Mouse (Mus musculus) embryonic facial prominence, embryonic 11.5 days (tissue): Measurements from ENCODE around the gene Prcc. TPM values are rescaled to one million over a fixed set of nuclear protein-coding genes. Genes with fewer than 3 reads are reported as not detected.
A peak's percentile ranks its signal among the peaks of the same experiment; 100 is the strongest.
"Not testable (repeated sequence)": the region's sequence is repeated elsewhere in the genome, so short reads cannot be mapped to it uniquely, and the experiment has no call there.

Source experiments
- ATAC-seq: fragments of 200-750 bp; cut with Nextera tagmentation; replicated peaks from 2 replicates; pipeline ENCODE4 v1.8.0; 2017; ENCODE audit warnings: low read depth; ENCODE audit not compliant: insufficient number of reproducible peaks, low FRiP score, low TSS enrichment
- DNase-seq: peaks from one replicate; pipeline ENCODE4 v3.0.0-alpha.2; 2015; ENCODE audit warnings: low spot score
- H3K27ac ChIP-seq: fragments of 300-500 bp; sonication (generic); replicated peaks from 2 replicates; pipeline ENCODE4 v1.5.1; 2014; ENCODE audit warnings: mild to moderate bottlenecking, low read depth, low read length, control low read depth
- H3K27me3 ChIP-seq: fragments of 300-500 bp; sonication (generic); 2 replicates; pipeline ENCODE4 v1.6.1; 2014; ENCODE audit warnings: mild to moderate bottlenecking, low read length, moderate library complexity, mixed read lengths; ENCODE audit not compliant: control insufficient read depth, insufficient read depth
- H3K36me3 ChIP-seq: fragments of 300-500 bp; sonication (generic); replicated peaks from 2 replicates; pipeline ENCODE4 v1.6.1; 2014; ENCODE audit warnings: low read depth, mild to moderate bottlenecking, low read length, moderate library complexity, mixed read lengths; ENCODE audit not compliant: control insufficient read depth, insufficient read depth
- H3K4me1 ChIP-seq: fragments of 300-500 bp; sonication (generic); 2 replicates; pipeline ENCODE4 v1.6.1; 2014; ENCODE audit warnings: low read length, mixed read lengths; ENCODE audit not compliant: control insufficient read depth, insufficient read depth
- H3K4me2 ChIP-seq: fragments of 300-500 bp; sonication (generic); 2 replicates; pipeline ENCODE4 v1.6.1; 2014; ENCODE audit warnings: low read depth, mild to moderate bottlenecking, control low read depth, low read length, moderate library complexity
- H3K4me3 ChIP-seq: fragments of 300-500 bp; sonication (generic); 2 replicates; pipeline ENCODE4 v1.5.1; 2014; ENCODE audit warnings: low read depth, low read length, control low read depth
- H3K9ac ChIP-seq: fragments of 300-500 bp; sonication (generic); replicated peaks from 2 replicates; pipeline ENCODE4 v1.6.1; 2014; ENCODE audit warnings: mild to moderate bottlenecking, control low read depth, low read length
- H3K9me3 ChIP-seq: fragments of 300-500 bp; sonication (generic); replicated peaks from 2 replicates; pipeline ENCODE4 v1.6.1; 2016; ENCODE audit warnings: mild to moderate bottlenecking, low read length, inconsistent platforms, mixed read lengths; ENCODE audit not compliant: control insufficient read depth
- WGBS: fragments of 180-500 bp; shearing (Covaris S2); extraction: QIAGEN DNeasy Blood & Tissue Kit; methylation state at CpG from one replicate; pipeline ENCODE4 v1.1.7; 2014; 5-methylcytosine and 5-hydroxymethylcytosine counted together
- polyA plus RNA-seq: library from polyadenylated mRNA; unstranded; fragments of >200 nt; fragmentation: Nextera tagmentation; extraction: Ambion mirVana; gene quantifications from 2 replicates; pipeline ENCODE4 v1.2.1, GENCODE M21; 2014

Gene Prcc
- polyA plus RNA-seq, 1 experiment from 2014 or later = 21.5 TPM

- Histone ChIP-seq H3K27me3 (no peaks in the 10 kb centered on the region), H3K4me1 (no peaks in the 10 kb centered on the region), H3K36me3 (no peaks in the 10 kb centered on the region), H3K4me3 (no peak overlapping the region), H3K9me3 (no peaks in the 10 kb centered on the region), H3K9ac (no peak overlapping the region), H3K27ac (no peak overlapping the region), H3K4me2 (no peak overlapping the region)
- 77% methylated on average over 6 of the region's 6 CpGs for WGBS
- no peak for ATAC-seq
- DNase-seq = no peak
Measured at GRCm38 (mm10) chr3:87886416-87886815, 1.0 kb upstream of the Prcc start.

- DNase-seq = no peak
- 9% methylated on average over 10 of the region's 10 CpGs for WGBS
- ATAC-seq = peak; percentile 14; the same call in 1 of the 2 replicates
- no peak overlapping the region; the same call in 1 of the 2 replicates for H3K9ac ChIP-seq
- no peak overlapping the region for H3K27ac ChIP-seq
- peak overlapping the region; percentile 97 for H3K4me3 ChIP-seq
- H3K9me3 ChIP-seq = no peaks in the 10 kb centered on the region
- peak overlapping the region; percentile 5 for H3K4me2 ChIP-seq
- H3K36me3 ChIP-seq = no peaks in the 10 kb centered on the region
- no peaks in the 10 kb centered on the region for H3K27me3 ChIP-seq
- no peaks in the 10 kb centered on the region for H3K4me1 ChIP-seq
Measured at GRCm38 (mm10) chr3:87886004-87886365, 577 bp upstream of the Prcc start.

GRCm38 (mm10) chr3:87884708-87885251, 628 bp downstream of the Prcc start:
- Histone ChIP-seq H3K36me3 (no peaks in the 10 kb centered on the region), H3K4me2 (peak overlapping the region; percentile 57), H3K4me3 (peak overlapping the region; percentile 97), H3K27ac (peak overlapping the region; percentile 73), H3K27me3 (no peaks in the 10 kb centered on the region), H3K9me3 (no peaks in the 10 kb centered on the region), H3K4me1 (no peaks in the 10 kb centered on the region), H3K9ac (peak overlapping the region; percentile 95)
- WGBS = under 1% methylated on average over 24 of the region's 28 CpGs
- peak; percentile 16 for ATAC-seq
- DNase-seq = peak; percentile 54

GRCm38 (mm10) chr3:87884291-87884690, 1.1 kb downstream of the Prcc start:
- peak overlapping the region; percentile 95 for H3K9ac ChIP-seq
- no peaks in the 10 kb centered on the region for H3K36me3 ChIP-seq
- H3K27me3 ChIP-seq = no peaks in the 10 kb centered on the region
- no peaks in the 10 kb centered on the region for H3K4me1 ChIP-seq
- H3K27ac ChIP-seq = no peak overlapping the region
- no peaks in the 10 kb centered on the region for H3K9me3 ChIP-seq
- peak overlapping the region; percentile 57 for H3K4me2 ChIP-seq
- WGBS = 4% methylated on average over 3 of the region's 3 CpGs
- ATAC-seq (no peak), DNase-seq (no peak)
- H3K4me3 ChIP-seq = peak overlapping the region; percentile 97

GRCm38 (mm10) chr3:87877730-87878129, 7.7 kb downstream of the Prcc start:
- H3K27me3 ChIP-seq = no peaks in the 10 kb centered on the region
- H3K9ac ChIP-seq = no peak overlapping the region
- DNase-seq = no peak
- H3K27ac ChIP-seq = no peak overlapping the region
- no peaks in the 10 kb centered on the region for H3K36me3 ChIP-seq
- no peak overlapping the region for H3K4me2 ChIP-seq
- H3K4me3 ChIP-seq = no peak overlapping the region
- WGBS = 94% methylated on average over 4 of the region's 4 CpGs
- no peak for ATAC-seq
- no peaks in the 10 kb centered on the region for H3K9me3 ChIP-seq
- H3K4me1 ChIP-seq = no peaks in the 10 kb centered on the region

- DNase-seq, H3K9me3 ChIP-seq, ATAC-seq, H3K4me3 ChIP-seq, H3K4me1 ChIP-seq, H3K36me3 ChIP-seq, H3K9ac ChIP-seq, H3K4me2 ChIP-seq, H3K27ac ChIP-seq, H3K27me3 ChIP-seq: not testable (repeated sequence)
- WGBS = 91% methylated on average over 4 of the region's 4 CpGs
Measured at GRCm38 (mm10) chr3:87864111-87864510, 21.3 kb downstream of the Prcc start.

- H3K9me3 ChIP-seq = no peaks in the 10 kb centered on the region
- no peak overlapping the region for H3K4me2 ChIP-seq
- H3K4me3 ChIP-seq = no peak overlapping the region
- no peak overlapping the region for H3K27ac ChIP-seq
- H3K9ac ChIP-seq = no peak overlapping the region
- no peak for ATAC-seq
- peak; percentile 83 for DNase-seq
- H3K4me1 ChIP-seq = no peaks in the 10 kb centered on the region
- peaks cover 2% of the 10 kb centered on the region; the same call in 1 of the 2 replicates for H3K36me3 ChIP-seq
- no peaks in the 10 kb centered on the region for H3K27me3 ChIP-seq
- 31% methylated on average over 3 of the region's 3 CpGs for WGBS
Measured at GRCm38 (mm10) chr3:87859813-87860212, 25.6 kb downstream of the Prcc start.

GRCm38 (mm10) chr3:87857666-87858065, 27.7 kb downstream of the Prcc start:
- DNase-seq = peak; percentile 35
- H3K36me3 ChIP-seq = peaks cover 2% of the 10 kb centered on the region; the same call in 1 of the 2 replicates
- H3K4me3 ChIP-seq = no peak overlapping the region
- no peaks in the 10 kb centered on the region for H3K27me3 ChIP-seq
- no peak for ATAC-seq
- no peaks in the 10 kb centered on the region for H3K9me3 ChIP-seq
- no peaks in the 10 kb centered on the region for H3K4me1 ChIP-seq
- no peak overlapping the region for H3K27ac ChIP-seq
- no peak overlapping the region for H3K9ac ChIP-seq
- no peak overlapping the region for H3K4me2 ChIP-seq
- WGBS = 56% methylated on average over 8 of the region's 8 CpGs
